Mouse (Mus musculus) ES-Bruce4 (cell line): ENCODE results near the gene Slamf6. TPM values are rescaled to one million over a fixed set of nuclear protein-coding genes. Genes with fewer than 3 reads are reported as not detected.

Experiments used
- H3K27ac ChIP-seq: 2 replicates; pipeline ENCODE4 v1.5.1; 2012; ENCODE audit warnings: low read length, inconsistent platforms; ENCODE audit not compliant: insufficient read depth
- H3K27me3 ChIP-seq: 2 replicates; pipeline ENCODE4 v1.6.1; 2012; ENCODE audit warnings: mild to moderate bottlenecking, low read length, inconsistent platforms; ENCODE audit not compliant: control insufficient read depth, poor library complexity, insufficient read depth, severe bottlenecking
- H3K36me3 ChIP-seq: 2 replicates; pipeline ENCODE4 v1.6.1; 2012; ENCODE audit warnings: inconsistent platforms, mild to moderate bottlenecking, low read length, moderate library complexity; ENCODE audit not compliant: control insufficient read depth, poor library complexity, insufficient read depth, severe bottlenecking
- H3K4me1 ChIP-seq: one replicate; pipeline ENCODE4 v1.8.1; 2011; ENCODE audit warnings: low read length; ENCODE audit not compliant: control insufficient read depth, insufficient read depth
- H3K4me3 ChIP-seq: 2 replicates; pipeline ENCODE4 v1.5.1; 2011; ENCODE audit warnings: low read depth, mild to moderate bottlenecking, low read length
- H3K9ac ChIP-seq: 2 replicates; pipeline ENCODE4 v1.6.1; 2012; ENCODE audit warnings: low read depth, mild to moderate bottlenecking, inconsistent platforms; ENCODE audit not compliant: poor library complexity, severe bottlenecking
- H3K9me3 ChIP-seq: replicated peaks from 2 replicates; pipeline ENCODE4 v1.6.1; 2012; ENCODE audit warnings: mild to moderate bottlenecking, low read length, inconsistent platforms; ENCODE audit not compliant: control insufficient read depth, poor library complexity, insufficient read depth, severe bottlenecking
- CTCF ChIP-seq: IDR thresholded peaks from one replicate; pipeline ENCODE4 v1.8.1; 2011; ENCODE audit warnings: low read depth, low read length
- EP300 ChIP-seq: IDR thresholded peaks from 2 replicates; pipeline ENCODE4 v1.6.1; 2011; ENCODE audit warnings: low read depth, low read length; ENCODE audit not compliant: insufficient read depth
- POLR2A ChIP-seq: IDR thresholded peaks from one replicate; pipeline ENCODE4 v1.8.1; 2011; ENCODE audit warnings: low read length; ENCODE audit not compliant: insufficient read depth
- polyA plus RNA-seq: library from polyadenylated mRNA; stranded (reverse); fragments of >200 nt; gene quantifications from 2 replicates; pipeline ENCODE4 v1.2.4, GENCODE M21; 2011; ENCODE audit warnings: low read depth; ENCODE audit not compliant: missing spikeins, insufficient read depth, insufficient read length

Slamf6 gene
- polyA plus RNA-seq, 1 experiment = not detected

DNA sequence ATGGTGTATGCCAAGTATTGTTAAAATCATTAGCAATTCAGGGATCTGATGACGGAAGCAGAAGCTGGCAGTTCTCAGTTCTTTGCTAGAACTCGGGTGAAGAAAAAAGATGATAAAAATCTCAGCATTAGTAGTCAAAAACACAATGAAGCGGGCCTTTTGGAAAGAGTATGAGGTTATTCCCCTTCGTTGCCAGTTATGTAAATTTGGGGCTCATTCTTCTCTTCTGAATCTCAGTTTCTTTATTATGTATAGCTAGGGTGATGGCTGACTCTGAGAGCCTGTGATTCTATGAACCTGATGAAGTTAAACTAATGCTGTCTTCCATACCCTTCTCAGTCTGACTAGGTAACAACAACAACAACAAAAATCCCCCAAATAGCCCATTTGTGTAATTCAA, 58.5 kb downstream of the Slamf6 start:
- Histone ChIP-seq H3K9me3 (no peaks in the 10 kb centered on the region), H3K9ac (no peak overlapping the region), H3K4me3 (no peak overlapping the region), H3K27ac (no peak overlapping the region), H3K27me3 (no peaks in the 10 kb centered on the region), H3K36me3 (no peaks in the 10 kb centered on the region), H3K4me1 (peaks cover under 1% of the 10 kb centered on the region)
- no peak for TF ChIP-seq CTCF
- TF ChIP-seq POLR2A = no peak
- no peak for TF ChIP-seq EP300

DNA sequence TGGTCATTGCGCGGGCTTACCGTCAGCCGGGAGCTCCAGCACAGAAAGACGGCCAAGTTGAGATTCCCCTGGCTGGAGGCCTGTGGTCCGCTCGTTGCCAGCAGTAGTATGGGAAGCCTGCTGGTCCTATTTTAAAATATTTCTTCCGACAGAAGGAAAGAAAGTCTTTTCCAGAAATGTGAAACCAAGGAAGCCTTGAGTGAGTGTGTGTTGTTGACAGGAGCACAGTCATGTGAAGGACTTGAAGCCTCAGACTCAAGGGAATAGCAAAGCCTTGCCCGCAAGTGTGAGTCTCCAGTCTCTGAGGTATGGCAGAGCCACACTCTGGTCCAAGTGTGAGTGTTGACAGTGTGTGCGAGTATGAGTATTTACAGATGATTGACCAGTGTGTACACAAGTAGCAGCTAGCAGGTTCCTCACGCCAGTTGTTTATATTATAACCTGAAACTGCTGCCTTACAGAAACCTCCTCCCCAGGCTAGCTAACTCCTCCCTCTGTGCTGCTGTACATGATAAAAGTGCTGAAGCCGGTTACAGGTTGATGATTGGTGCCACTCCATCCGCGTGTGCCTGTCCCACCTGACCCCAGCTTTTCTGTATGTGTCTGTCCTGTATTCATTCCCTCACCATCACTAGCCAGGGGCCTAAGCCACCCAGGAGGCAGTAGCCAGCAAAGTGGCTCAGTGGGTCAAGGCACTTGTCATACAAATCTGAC, 59.7 kb downstream of the Slamf6 start:
- TF ChIP-seq CTCF (no peak), POLR2A (no peak), EP300 (no peak)
- Histone ChIP-seq H3K27ac (no peak overlapping the region), H3K4me3 (no peak overlapping the region), H3K36me3 (no peaks in the 10 kb centered on the region), H3K27me3 (no peaks in the 10 kb centered on the region), H3K4me1 (no peaks in the 10 kb centered on the region), H3K9ac (no peak overlapping the region), H3K9me3 (no peaks in the 10 kb centered on the region)

DNA sequence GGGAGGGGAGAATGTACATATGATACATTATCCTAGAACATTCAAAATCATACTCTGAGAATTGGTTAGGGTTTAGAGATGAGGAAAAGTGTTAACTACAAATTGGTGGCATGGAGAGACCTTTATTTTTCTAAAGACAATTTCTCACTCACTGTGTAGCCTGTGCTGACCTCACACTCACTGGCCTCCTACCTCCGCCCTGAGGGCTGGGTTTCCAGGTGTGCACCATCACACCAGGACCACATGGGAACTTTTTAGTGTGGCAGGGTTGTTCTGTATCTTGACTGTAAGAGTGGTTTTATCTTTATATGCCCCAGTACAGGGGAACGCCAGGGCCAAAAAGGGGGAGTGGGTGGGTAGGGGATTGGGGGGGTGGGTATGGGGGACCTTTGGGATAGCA, 60.6 kb downstream of the Slamf6 start:
- no peaks in the 10 kb centered on the region for H3K27me3 ChIP-seq
- no peaks in the 10 kb centered on the region for H3K9me3 ChIP-seq
- no peak overlapping the region for H3K9ac ChIP-seq
- H3K27ac ChIP-seq = no peak overlapping the region
- TF ChIP-seq POLR2A = no peak
- no peak for TF ChIP-seq EP300
- no peak for TF ChIP-seq CTCF
- no peaks in the 10 kb centered on the region for H3K4me1 ChIP-seq
- no peaks in the 10 kb centered on the region for H3K36me3 ChIP-seq
- H3K4me3 ChIP-seq = no peak overlapping the region

DNA sequence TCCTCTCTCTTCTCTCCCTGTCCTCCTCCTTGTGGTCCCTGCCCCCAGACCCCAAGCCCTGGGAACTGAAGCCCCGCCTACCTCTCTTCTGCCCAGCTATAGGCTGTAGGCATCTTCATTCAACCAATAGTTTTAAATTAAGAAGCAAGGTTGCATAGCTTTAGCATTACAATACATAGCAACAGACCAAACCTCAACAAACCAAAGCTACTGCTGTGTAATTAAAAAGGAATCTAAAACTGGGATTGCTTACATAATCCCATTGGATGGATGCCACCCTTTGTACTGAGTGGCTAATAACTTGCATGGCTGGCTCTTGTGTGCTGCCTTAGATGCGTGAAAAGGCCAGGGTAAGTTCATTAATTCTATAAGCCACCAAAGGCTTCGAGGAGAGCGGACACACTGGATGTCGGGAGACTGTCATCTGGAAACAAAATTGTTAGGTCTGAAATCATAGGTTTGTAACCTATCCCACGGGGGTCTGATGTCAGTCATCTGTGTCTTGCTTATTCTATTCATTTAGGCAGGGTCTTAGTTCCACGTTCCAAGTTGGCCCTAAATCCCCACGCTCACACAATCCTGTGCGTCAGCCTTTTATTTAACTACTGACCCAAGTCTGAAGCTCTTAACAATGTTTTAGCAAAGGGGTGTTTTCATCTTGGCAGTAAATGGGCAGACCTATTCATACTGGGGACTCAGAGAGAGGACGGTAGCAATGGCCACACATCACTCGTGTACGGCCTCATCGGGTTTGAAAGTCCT, 62.8 kb downstream of the Slamf6 start:
- H3K9ac ChIP-seq = no peak overlapping the region
- H3K36me3 ChIP-seq = no peaks in the 10 kb centered on the region
- H3K9me3 ChIP-seq = no peaks in the 10 kb centered on the region
- no peaks in the 10 kb centered on the region for H3K4me1 ChIP-seq
- H3K4me3 ChIP-seq = no peak overlapping the region
- no peak overlapping the region for H3K27ac ChIP-seq
- TF ChIP-seq EP300 (no peak), POLR2A (no peak), CTCF (no peak)
- H3K27me3 ChIP-seq = no peaks in the 10 kb centered on the region

DNA sequence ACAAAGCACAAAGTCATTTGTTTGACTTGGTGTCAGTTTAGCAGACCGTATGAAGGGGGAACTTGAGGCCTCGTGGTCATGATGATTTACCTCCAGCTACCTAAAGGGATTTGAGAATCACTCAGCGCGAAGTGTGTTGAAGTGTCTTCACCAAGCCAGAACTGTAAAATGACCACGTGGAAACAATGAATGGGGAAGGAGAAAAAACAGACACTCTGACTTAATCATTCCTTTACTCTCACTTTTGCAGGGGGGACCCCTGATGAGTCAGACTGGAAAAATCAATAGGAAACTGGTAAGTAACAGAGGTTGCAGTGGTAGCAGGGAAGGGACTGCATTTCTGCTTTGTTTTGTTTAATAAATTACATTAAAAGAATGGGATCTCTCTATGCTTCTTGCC, 64.9 kb downstream of the Slamf6 start:
- no peak overlapping the region for H3K9ac ChIP-seq
- no peak overlapping the region for H3K27ac ChIP-seq
- no peaks in the 10 kb centered on the region for H3K9me3 ChIP-seq
- TF ChIP-seq EP300 (no peak), POLR2A (no peak), CTCF (no peak)
- no peaks in the 10 kb centered on the region for H3K36me3 ChIP-seq
- no peak overlapping the region for H3K4me3 ChIP-seq
- H3K4me1 ChIP-seq = no peaks in the 10 kb centered on the region
- no peaks in the 10 kb centered on the region for H3K27me3 ChIP-seq

DNA sequence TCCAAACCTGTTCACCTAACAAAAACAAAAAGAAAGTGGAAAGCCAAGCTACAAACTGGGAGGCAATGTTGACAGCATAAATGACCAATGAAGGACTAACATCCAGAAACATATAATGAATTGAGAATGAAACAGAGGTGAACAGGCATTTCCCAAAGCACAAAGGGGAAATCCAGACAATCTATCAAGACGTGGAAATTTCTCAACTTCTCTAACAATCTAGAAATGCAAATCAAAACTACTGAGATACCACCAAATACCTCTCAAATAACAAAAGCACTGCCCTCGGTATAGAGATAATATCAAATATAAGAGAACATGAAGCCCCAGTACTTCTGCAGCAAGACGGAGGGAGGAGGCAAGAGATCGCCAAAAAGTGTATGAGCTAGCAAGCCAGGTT, 65.4 kb downstream of the Slamf6 start:
- Histone ChIP-seq H3K27ac (no peak overlapping the region), H3K27me3 (no peaks in the 10 kb centered on the region), H3K4me1 (no peaks in the 10 kb centered on the region), H3K9me3 (no peaks in the 10 kb centered on the region), H3K36me3 (no peaks in the 10 kb centered on the region), H3K9ac (no peak overlapping the region), H3K4me3 (no peak overlapping the region)
- TF ChIP-seq CTCF (no peak), EP300 (no peak), POLR2A (no peak)
